In genomic region chr11:29808981-29809589, GRCm38 (mm10) we compare ENCODE assay signal across 12 mouse cellular contexts. TPM values are rescaled to one million over a fixed set of nuclear protein-coding genes. Genes with fewer than 3 reads are reported as not detected.
A peak's percentile ranks its signal among the peaks of the same experiment; 100 is the strongest.
DNase-seq lines count a peak whose midpoint lies in the region; ATAC-seq and TF ChIP-seq lines count a peak whose summit lies in the region.
"Had no signal": no experiment of that assay in that cellular context is flagged by ENCODE, and none has a peak within 500 bp of the region (broad histone marks: within the 10 kb centered on the region; RNA-seq: fewer than 3 reads in every experiment).

No protein-coding gene starts in this region.

- no peak overlapping the region for H3K4me3 ChIP-seq in heart, adult 2 months
- no peak overlapping the region for H3K4me3 ChIP-seq in limb, embryonic 15.5 days
- no peak overlapping the region for H3K4me3 ChIP-seq in limb, embryonic 10.5 days
- no peak overlapping the region for H3K4me3 ChIP-seq in liver, embryonic 15.5 days (replicated peaks)
- H3K4me3 ChIP-seq in forebrain, embryonic 14.5 days (ENCODE audit: low read depth, low read length), result no peak overlapping the region
- H3K4me3 ChIP-seq: embryonic facial prominence, embryonic 12.5 days; forebrain, embryonic 12.5 days had no signal

- intact Hi-C loops in heart, adult 2 months (cut with DNase I), result loop anchor here (2.0 kb wide), 1 partner anchor 30 kb away; no protein-coding TSS in a partner anchor

- 86% methylated on average over 7 of the region's 7 CpGs for WGBS in heart, adult 2 months
- WGBS in limb, embryonic 15.5 days, result 83% methylated on average over 7 of the region's 7 CpGs
- 92% methylated on average over 7 of the region's 7 CpGs for WGBS in limb, embryonic 10.5 days
- WGBS in liver, embryonic 15.5 days (ENCODE audit: insufficient replicate concordance), result 63% methylated on average over 7 of the region's 7 CpGs
- 92% methylated on average over 7 of the region's 7 CpGs for WGBS in forebrain, embryonic 14.5 days

- H3K4me2 ChIP-seq in limb, embryonic 15.5 days, result no peak overlapping the region
- H3K4me2 ChIP-seq in liver, embryonic 15.5 days, result 0 out of 2 replicates have a peak overlapping the region, but pooled peaks have one; percentile 14
- no peak overlapping the region for H3K4me2 ChIP-seq in forebrain, embryonic 14.5 days (ENCODE audit: low read length)
- H3K4me2 ChIP-seq: embryonic facial prominence, embryonic 12.5 days; forebrain, embryonic 12.5 days had no signal

- H3K27ac ChIP-seq in heart, adult 2 months, result peak overlapping the region; percentile 85
- H3K27ac ChIP-seq in limb, embryonic 15.5 days, result peak overlapping the region; percentile 27; the same call in 1 of the 2 replicates
- no peak overlapping the region for H3K27ac ChIP-seq in limb, embryonic 10.5 days
- peak overlapping the region; percentile 24; the same call in 1 of the 2 replicates for H3K27ac ChIP-seq in liver, embryonic 15.5 days (replicated peaks)
- H3K27ac ChIP-seq in forebrain, embryonic 14.5 days (ENCODE audit: low read depth, low read length), result no peak overlapping the region
- H3K27ac ChIP-seq: embryonic facial prominence, embryonic 12.5 days; forebrain, embryonic 12.5 days had no signal

- no peak for TF ChIP-seq EP300 in heart, adult 2 months (IDR thresholded peaks at IDR 0.05; ENCODE audit: insufficient read depth, low read depth, low read length)

- ATAC-seq in limb, embryonic 15.5 days (ENCODE audit: insufficient number of reproducible peaks, low FRiP score, low TSS enrichment, low read depth), result no peak
- ATAC-seq in liver, embryonic 15.5 days (ENCODE audit: insufficient read depth), result no peak
- ATAC-seq in forebrain, embryonic 14.5 days, result no peak

- H3K79me2 ChIP-seq in heart, adult 2 months (replicated peaks; ENCODE audit: control insufficient read depth, insufficient read depth, low read length), result no peaks in the 10 kb centered on the region

- peaks cover 4% of the 10 kb centered on the region; the same call in 1 of the 2 replicates for H3K36me3 ChIP-seq in heart, adult 2 months (ENCODE audit: control insufficient read depth, insufficient read depth, low read length)
- H3K36me3 ChIP-seq in limb, embryonic 15.5 days, result no peaks in the 10 kb centered on the region
- no peaks in the 10 kb centered on the region for H3K36me3 ChIP-seq in limb, embryonic 10.5 days
- no peaks in the 10 kb centered on the region for H3K36me3 ChIP-seq in liver, embryonic 15.5 days (replicated peaks)
- no peaks in the 10 kb centered on the region for H3K36me3 ChIP-seq in forebrain, embryonic 14.5 days (ENCODE audit: control insufficient read depth, insufficient read depth, low read length)
- H3K36me3 ChIP-seq: embryonic facial prominence, embryonic 12.5 days; forebrain, embryonic 12.5 days had no signal

- no peaks in the 10 kb centered on the region for H3K27me3 ChIP-seq in heart, adult 2 months (ENCODE audit: control insufficient read depth, insufficient read depth, low read length)
- no peaks in the 10 kb centered on the region for H3K27me3 ChIP-seq in limb, embryonic 15.5 days
- no peaks in the 10 kb centered on the region for H3K27me3 ChIP-seq in limb, embryonic 10.5 days (ENCODE audit: low read depth, poor library complexity, severe bottlenecking)
- H3K27me3 ChIP-seq in liver, embryonic 15.5 days, result no peaks in the 10 kb centered on the region
- H3K27me3 ChIP-seq in forebrain, embryonic 14.5 days (replicated peaks; ENCODE audit: control insufficient read depth, insufficient read depth, low read length), result no peaks in the 10 kb centered on the region
- H3K27me3 ChIP-seq: embryonic facial prominence, embryonic 12.5 days; forebrain, embryonic 12.5 days had no signal

- DNase-seq in heart, adult 2 months, result no peak
- DNase-seq in heart, adult 18-20 months, result no peak
- DNase-seq in limb, embryonic 10.5 days (ENCODE audit: low spot score), result no peak
- no peak for DNase-seq in right cerebral cortex, postnatal 36 days (ENCODE audit: low spot score in 2 of 2)
- DNase-seq in forebrain, embryonic 14.5 days (ENCODE audit: low spot score), result no peak
- DNase-seq: thymus, postnatal 14 days had no signal

- no peak for TF ChIP-seq CTCF in heart, adult 2 months (IDR thresholded peaks at IDR 0.05)

- no peak overlapping the region for H3K9ac ChIP-seq in heart, adult 2 months (ENCODE audit: low read depth, low read length)
- no peak overlapping the region for H3K9ac ChIP-seq in limb, embryonic 15.5 days
- no peak overlapping the region for H3K9ac ChIP-seq in liver, embryonic 15.5 days
- H3K9ac ChIP-seq in forebrain, embryonic 14.5 days (ENCODE audit: low read length), result no peak overlapping the region
- H3K9ac ChIP-seq: embryonic facial prominence, embryonic 12.5 days; forebrain, embryonic 12.5 days had no signal

- no peaks in the 10 kb centered on the region for H3K9me3 ChIP-seq in limb, embryonic 15.5 days
- no peaks in the 10 kb centered on the region for H3K9me3 ChIP-seq in limb, embryonic 10.5 days (replicated peaks)
- H3K9me3 ChIP-seq in liver, embryonic 15.5 days (replicated peaks), result no peaks in the 10 kb centered on the region
- H3K9me3 ChIP-seq in forebrain, embryonic 14.5 days (replicated peaks; ENCODE audit: control insufficient read depth, low read length), result no peaks in the 10 kb centered on the region
- H3K9me3 ChIP-seq: embryonic facial prominence, embryonic 12.5 days; forebrain, embryonic 12.5 days had no signal

- H3K4me1 ChIP-seq in heart, adult 2 months (ENCODE audit: control insufficient read depth, insufficient read depth, low read length), result peaks cover 2% of the 10 kb centered on the region; the same call in 1 of the 2 replicates
- H3K4me1 ChIP-seq in limb, embryonic 15.5 days, result no peaks in the 10 kb centered on the region
- H3K4me1 ChIP-seq in limb, embryonic 10.5 days, result no peaks in the 10 kb centered on the region
- H3K4me1 ChIP-seq in liver, embryonic 15.5 days (replicated peaks), result peaks cover 28% of the 10 kb centered on the region
- no peaks in the 10 kb centered on the region for H3K4me1 ChIP-seq in forebrain, embryonic 14.5 days (ENCODE audit: control insufficient read depth, insufficient read depth, low read length)
- H3K4me1 ChIP-seq: embryonic facial prominence, embryonic 12.5 days; forebrain, embryonic 12.5 days had no signal

- TF ChIP-seq POLR2A in heart, adult 2 months (IDR thresholded peaks at IDR 0.05; ENCODE audit: insufficient read depth, low read depth, low read length), result no peak

RNA-seq across cellular contexts. Expression of gene 4931440F15Rik, which starts 16.4 kb away (rescaled TPM):
- total RNA-seq in heart, adult 2 months (2021), result 1 to 10 TPM; 1.6 to 1.8 TPM
- 0.06 and 0.15 TPM in 2 replicates for polyA plus RNA-seq in heart, adult 2 months (2012; rRNA removed)
- 1 to 10 TPM; 1.5 to 1.9 TPM for total RNA-seq in heart, adult 18-20 months (2021)
- 0.08 and 0.19 TPM in 2 replicates for polyA plus RNA-seq in limb, embryonic 15.5 days (2015; fragmentation: Nextera tagmentation; extraction: Ambion mirVana)
- 0.04 and 0.10 TPM in 2 replicates for polyA plus RNA-seq in limb, embryonic 10.5 days (2016; fragmentation: Nextera tagmentation; extraction: Ambion mirVana)
- polyA plus RNA-seq in liver, embryonic 15.5 days (2015; fragmentation: Nextera tagmentation; extraction: Ambion mirVana), result 0.14 and 0.28 TPM in 2 replicates
- 0.11 and 0.15 TPM in 2 replicates for polyA plus RNA-seq in forebrain, embryonic 14.5 days (2014; fragmentation: Nextera tagmentation; extraction: Ambion mirVana)
- total RNA-seq: megakaryocyte-erythroid progenitor cell, adult 5-6 weeks had no signal
- polyA plus RNA-seq: liver, adult 2 months had no signal

Comparison
In these comparisons a context has a peak if more than half of its experiments do, and no peak if none do; other contexts are left out.
1. H3K27ac ChIP-seq: peak in heart, adult 2 months (single experiment), limb, embryonic 15.5 days (single experiment) and liver, embryonic 15.5 days (single experiment); none in limb, embryonic 10.5 days (single experiment) and forebrain, embryonic 14.5 days (single experiment).